Mouse (Mus musculus) kidney, adult 9 months (tissue): ENCODE measurements around the gene Fgfr2.

ENCODE experiments used
- DNase-seq: peaks from one replicate; pipeline ENCODE4 v3.0.0; 2022

The Fgfr2 gene

GRCm38 (mm10) chr7:130894931-130895617, 2228.1 kb downstream of the Fgfr2 start:
- DNase-seq = peak; percentile 78

DNA sequence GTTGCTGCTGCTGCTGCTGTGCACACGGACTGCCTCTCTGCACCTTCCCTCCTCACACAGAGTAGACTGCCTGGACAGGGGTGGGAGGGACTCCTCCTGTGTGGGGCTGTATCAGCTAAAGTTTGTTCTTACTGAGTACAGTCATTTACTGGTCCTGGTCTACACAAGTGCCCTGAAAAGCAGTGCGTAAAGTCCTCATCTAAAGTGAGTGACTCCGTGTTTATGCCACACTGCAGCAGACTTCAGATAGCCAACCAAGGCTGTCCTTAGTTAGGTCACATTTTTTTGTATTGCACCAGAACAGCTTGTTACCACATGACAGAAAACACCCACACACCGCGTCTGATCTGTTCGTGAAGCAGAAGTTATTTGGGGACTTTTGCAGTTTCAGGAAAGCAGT, 2230.2 kb downstream of the Fgfr2 start:
- no peak for DNase-seq

DNA sequence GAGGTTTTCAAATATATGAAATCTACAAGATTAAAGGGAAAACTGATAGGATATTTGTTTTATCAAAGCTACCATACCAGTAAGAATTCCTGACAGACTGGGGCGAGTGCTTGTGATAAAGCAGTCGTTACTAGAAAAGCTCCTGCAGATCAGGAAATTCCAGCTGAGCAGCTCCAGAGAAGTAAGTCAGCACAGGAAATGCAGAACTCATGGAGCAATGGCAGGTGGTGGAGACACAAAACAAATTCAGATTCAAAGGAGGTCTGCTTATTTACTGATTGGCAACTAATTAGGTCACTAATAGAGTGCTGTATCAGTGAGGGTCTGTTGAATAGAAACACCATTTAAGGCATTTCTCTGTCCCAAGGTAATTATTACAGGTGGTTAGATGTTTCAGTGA, 2232.3 kb downstream of the Fgfr2 start:
- no peak for DNase-seq

DNA sequence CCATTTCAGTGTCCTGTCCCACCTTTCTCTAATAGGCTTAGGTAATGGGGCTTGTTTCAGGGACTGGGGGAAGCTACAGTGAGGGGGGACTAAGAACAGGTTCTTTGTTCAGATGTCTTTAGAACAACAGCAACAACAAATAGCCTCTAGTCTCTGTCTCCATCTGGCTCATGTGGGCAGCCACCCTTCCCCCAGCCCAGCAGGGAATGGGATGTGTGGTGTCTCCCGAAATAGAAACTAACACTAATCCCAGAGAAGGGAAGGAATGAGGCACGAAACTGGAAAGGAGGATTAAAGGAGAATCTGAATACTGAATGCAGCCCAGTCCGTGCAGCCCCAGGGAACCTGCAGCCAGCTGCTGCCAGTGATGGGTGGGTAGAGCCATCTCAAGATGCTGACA, 2235.2 kb downstream of the Fgfr2 start:
- DNase-seq = no peak

DNA sequence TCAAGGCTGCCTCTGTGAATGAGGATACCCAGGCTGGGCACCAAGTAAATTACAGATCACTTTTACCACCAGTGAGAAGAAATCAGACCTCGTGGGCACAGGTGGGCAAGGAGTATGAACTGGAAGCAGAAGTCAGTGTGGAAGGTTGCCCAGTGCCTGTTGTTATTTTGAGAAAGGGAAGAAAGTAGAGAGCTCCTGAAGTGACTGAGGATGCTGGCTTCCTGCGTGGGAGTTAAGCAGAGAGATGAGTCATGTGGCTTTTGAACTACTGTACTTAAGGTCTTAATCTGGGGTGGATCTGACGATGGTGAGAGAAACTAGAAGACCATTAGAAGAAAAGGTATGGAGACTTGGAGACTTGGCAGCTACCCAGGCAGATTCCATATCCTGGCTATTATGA, 2236.9 kb downstream of the Fgfr2 start:
- no peak for DNase-seq

- DNase-seq = no peak
These were observed 2239.0 kb downstream of the Fgfr2 start for GRCm38 (mm10) chr7:130884161-130884560.

DNA sequence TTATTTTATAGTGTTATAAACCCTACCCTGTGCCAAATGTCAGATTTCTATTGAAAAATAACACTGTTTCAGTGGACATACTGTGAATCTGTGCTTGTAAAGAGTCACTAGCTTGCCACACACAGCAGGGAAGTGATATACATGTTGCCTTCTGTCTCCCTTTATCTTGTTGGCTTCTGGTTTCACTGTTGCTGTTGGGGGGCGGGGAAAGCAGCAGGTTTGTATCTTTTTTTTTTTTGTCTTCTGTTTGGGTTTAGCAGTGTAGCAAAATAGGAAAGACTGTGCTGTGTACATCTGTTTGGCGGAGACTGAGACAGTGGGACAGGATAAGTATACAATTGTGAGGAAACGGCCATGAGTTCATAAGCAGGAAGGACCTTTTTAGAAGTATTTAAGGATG, 2255.9 kb downstream of the Fgfr2 start:
- DNase-seq = no peak

- no peak for DNase-seq
These were observed 2256.5 kb downstream of the Fgfr2 start for GRCm38 (mm10) chr7:130866640-130867039.

- DNase-seq = peak; percentile 99
These were observed 2257.2 kb downstream of the Fgfr2 start, which contains the start of gene Plekha1 for GRCm38 (mm10) chr7:130865613-130866591. Plekha1 (plus strand) TSS chr7:130865756.

DNA sequence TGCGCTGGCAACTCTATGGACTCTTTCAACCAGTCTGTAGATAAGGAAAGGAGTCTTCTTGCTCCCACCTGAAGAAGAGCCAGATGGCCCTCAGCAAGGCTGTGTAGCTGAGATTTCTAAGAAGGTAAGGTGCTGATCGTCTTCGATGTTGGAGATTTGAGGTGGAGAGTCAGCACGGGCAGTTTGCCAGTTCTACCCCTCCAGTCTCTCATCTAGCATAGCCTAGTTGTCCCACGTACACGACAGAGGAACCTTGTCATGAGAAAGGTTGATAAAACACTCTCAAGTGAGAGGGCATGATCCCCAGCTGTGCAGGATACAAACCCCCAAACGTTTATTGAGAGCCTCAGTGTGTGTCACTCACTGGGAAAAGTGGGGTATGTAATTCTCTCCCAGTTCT, 2258.4 kb downstream of the Fgfr2 start:
- DNase-seq = no peak

DNA sequence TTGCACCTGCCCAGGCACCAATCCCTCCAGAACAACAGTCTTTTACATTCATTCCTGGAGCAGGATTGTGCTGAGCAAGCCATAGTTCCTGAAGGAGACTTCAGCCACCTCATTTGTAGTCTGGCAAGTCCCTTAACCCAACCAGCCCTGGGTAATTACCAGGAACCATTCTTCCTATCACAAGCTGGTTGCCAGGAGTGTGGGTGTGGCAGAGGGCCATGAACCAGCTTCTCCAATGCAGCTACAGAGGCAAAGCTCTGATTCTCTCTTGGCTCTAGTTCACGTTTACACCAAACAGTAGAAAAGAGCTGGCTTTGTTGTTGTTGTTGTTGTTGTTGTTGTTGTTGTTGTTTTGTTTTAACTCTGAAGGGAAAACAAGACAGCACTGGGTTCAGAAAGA, 2260.6 kb downstream of the Fgfr2 start:
- no peak for DNase-seq

DNA sequence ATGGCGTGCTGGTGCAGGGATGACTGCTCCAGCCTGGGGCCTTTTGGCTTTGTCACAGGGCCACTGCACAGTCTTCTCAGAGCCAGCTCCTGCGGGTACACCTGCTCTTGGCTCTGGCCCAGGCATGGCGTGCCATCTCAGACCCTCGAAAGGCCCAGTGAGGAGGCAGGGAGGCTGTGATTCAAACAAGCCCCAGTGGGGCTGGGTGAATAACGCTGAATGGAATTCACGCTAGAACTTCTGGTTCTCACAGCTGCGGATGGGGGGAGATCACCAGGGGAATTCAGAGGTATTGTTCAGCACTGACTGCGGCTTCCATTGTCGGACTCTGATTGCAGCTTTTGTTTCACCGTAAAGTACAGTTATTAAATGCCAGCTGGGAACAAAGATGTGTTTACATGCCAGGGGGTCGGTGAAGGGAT, 2262.4 kb downstream of the Fgfr2 start:
- DNase-seq = no peak

DNA sequence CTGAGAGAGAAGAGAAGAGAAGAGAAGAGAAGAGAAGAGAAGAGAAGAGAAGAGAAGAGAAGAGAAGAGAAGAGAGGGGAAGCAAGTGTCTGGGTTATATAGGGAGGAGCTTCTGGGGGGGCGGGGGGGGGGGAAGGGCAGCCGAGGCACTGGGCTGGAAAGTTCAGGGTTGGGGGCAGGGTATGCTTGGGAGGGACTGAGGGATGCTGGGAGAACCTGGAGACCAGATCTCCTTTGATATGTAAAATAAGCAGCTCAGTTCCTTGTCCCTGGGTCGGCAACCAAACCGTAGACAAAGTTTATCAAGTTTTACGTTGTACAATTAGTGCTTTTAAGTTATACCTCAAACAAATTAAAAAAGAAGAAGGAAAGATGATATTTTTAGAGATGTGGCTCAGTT, 2263.2 kb downstream of the Fgfr2 start:
- DNase-seq = no peak

DNA sequence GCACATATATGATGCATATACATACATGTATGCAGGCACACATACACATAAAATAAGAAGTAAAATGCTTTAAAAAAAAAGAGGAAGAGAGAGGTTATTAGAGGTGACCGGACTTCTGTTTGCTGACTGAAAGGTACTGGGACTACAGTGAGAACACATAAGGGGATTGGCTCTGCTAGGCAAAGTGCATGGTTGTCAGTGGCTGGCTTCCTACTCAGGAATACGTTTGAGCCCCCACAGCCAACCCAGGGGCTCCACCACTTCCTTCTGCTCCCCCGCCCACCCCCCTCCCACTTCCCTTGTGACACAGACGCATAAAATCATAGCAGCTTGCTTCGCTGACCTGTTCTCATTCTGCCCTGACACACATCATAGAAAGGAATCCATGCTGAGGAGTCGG, 2265.2 kb downstream of the Fgfr2 start:
- no peak for DNase-seq

- DNase-seq = no peak
These were observed 2267.5 kb downstream of the Fgfr2 start for GRCm38 (mm10) chr7:130855681-130856080.

- no peak for DNase-seq
These were observed 2268.4 kb downstream of the Fgfr2 start for GRCm38 (mm10) chr7:130854684-130855292.

DNA sequence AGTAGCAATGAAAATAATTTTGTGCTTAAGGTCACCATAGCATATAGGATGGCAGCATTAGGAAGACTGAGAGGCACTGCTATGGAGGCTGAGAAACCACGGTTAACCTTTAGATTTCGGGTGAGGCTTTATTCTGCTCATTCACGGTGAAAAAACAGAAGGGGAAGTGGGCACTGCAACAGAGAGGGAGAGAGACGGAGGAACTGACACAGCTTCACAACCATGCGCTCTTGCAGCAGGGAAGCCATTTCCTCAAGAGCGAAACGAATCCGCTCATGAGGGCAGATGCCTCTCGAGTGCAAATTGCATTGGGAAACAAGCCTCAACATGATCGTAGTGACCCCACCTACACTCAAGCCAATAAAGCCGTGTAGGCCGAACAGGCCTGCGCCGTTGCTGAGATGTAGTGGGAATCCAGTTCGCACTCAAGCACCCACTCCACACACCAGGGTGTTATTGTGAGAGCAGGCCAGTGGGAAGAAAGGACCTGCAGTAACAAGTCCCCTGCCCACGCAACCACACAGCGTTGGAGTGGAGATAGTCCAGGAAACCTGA, 2275.9 kb downstream of the Fgfr2 start:
- DNase-seq = no peak

- no peak for DNase-seq
These were observed 2283.6 kb downstream of the Fgfr2 start for GRCm38 (mm10) chr7:130839380-130840100.

DNA sequence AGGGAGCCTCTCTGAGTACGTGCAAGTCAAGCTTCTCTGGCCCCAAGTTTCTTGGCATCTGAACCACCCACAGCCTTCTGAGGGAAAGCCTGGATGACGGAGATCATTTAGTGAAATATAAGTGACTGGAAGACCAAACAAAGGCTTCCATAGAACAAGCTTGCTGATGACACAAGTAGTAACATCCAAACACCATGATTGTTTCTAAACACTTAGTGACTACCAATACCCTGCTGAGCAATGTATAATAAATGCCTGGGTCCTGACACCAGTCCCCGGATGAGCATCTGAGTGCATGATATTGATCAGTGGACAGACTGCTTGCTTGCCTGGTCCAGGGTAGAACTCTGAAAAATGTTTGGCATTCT, 2284.5 kb downstream of the Fgfr2 start:
- DNase-seq = no peak

DNA sequence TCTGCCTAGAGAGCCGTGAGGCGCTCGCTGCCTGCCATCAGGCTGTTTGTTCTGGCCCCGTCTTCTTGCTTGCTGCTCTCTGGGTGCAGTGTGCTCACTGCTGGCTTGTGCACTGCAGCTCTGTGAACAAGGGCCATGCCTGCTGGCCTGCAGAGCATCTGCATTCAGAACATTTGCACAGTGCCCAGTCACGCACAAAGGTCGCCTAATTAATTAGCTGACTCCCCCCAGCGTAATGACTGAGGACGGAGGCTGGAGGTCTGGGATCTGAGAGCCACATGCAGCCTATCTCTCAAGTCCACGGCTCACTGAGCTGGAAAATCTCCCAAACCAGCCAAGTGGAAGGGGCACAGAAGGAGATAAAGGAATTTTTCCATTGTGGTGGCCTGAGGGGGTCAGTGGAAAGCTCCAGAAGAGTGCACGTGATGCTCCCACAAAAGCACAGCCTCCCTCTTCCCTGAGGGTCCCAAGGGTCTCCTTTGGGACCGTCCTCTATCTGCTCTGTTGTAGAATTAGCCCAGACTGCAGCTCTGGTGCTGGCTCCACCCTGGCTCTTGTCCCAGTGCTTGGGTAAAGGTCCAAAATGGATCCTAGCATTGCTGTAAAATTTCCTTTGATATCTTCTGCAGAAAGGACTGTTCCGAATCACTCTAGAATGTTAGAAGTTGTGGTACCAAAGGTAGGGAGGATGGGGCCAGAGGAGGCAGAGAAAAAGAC, 2285.1 kb downstream of the Fgfr2 start:
- DNase-seq = peak; percentile 93

DNA sequence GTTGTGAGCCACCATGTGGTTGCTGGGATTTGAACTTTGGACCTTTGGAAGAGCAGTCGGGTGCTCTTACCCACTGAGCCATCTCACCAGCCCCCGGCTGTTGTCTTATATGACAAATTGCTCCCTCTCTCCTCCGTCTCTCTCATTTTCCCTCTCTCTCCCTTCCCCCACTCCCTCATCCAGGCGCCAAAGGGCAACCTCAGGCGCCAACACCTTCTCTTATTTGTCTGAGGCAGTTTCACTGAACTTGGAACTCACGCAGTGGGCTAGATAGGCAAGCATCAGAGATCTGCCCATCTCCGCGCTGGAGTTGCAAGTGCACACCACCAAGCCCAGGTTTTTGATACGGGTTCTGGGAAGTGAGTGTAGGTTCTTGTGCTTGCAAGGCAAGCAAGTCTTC, 2287.1 kb downstream of the Fgfr2 start:
- DNase-seq = peak; percentile 61
